Mouse (Mus musculus) adrenal gland, adult 2 months (tissue): Measurements from ENCODE around the gene Nid1. TPM values are rescaled to one million over a fixed set of nuclear protein-coding genes. Genes with fewer than 3 reads are reported as not detected.
A peak's percentile ranks its signal among the peaks of the same experiment; 100 is the strongest.

Experiments
- DNase-seq: peaks from one replicate; pipeline ENCODE4 v3.0.0; 2021
- polyA plus RNA-seq: library from polyadenylated mRNA; depleted of rRNA; stranded (reverse); fragments of >200 nt; gene quantifications from 2 replicates; pipeline ENCODE4 v1.2.3, GENCODE M21; 2012
- total RNA-seq, 2 experiments: library from RNA; stranded (reverse); gene quantifications; 2 replicates each; pipeline ENCODE4 v1.2.3; 2021

The Nid1 gene
- total and polyA plus RNA-seq, 3 experiments = 62.4 to 74.0 (median 64.1) TPM

DNA sequence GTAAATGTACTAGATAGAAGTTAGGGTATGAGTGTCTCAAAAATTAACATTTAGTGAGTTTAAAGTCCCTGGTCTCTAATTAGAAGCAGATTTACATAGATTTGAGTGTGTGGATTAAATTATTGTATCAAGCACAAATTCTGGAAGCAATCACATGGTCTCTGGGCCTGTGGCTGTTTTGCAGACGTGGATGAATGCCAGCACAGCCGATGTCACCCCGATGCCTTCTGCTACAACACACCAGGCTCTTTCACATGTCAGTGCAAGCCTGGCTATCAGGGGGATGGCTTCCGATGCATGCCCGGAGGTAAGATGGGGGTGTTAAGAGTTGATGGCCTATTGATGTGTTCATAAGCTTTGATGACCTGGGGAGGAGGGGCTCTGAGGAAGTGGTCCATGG lies 52.5 kb downstream of the Nid1 start:
- no peak for DNase-seq

DNA sequence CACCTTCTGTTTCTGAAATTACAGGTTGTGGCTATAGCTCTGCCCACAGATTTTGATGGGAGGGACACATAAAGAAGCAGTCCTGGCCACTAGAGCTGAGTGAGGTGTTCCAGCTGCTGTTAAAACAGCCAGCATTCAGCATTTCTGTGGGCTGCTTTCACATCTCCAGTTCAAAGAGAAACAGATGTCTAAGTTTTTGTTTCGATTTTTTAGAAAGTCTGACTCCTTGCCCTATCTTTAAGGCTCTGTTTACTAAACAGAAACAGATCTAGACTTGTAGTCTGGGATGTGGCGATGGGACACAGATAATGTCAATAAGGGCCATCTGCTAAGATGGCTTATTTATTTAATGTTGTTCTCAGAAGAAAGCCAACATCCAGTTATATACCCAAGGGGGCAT lies 54.8 kb downstream of the Nid1 start:
- DNase-seq = no peak

DNA sequence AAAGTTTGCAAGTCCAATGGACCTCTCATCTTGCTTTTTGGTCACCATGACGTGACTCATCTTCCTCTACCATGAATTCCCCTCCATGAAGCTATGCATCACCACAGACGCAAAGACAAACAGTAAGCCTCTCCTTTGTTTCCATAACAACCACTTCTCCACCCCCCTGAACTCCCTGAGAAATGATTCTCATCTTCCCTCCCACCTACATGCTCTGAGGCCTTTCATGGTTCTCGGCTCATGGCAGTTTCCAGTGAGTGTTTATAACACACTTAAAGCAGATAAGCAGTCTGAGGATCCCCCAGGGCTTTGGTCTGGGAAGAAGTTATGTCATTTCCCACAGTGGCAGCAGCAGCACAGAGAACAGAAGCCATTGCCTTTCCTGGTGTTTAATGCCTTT lies 56.2 kb downstream of the Nid1 start:
- no peak for DNase-seq

DNA sequence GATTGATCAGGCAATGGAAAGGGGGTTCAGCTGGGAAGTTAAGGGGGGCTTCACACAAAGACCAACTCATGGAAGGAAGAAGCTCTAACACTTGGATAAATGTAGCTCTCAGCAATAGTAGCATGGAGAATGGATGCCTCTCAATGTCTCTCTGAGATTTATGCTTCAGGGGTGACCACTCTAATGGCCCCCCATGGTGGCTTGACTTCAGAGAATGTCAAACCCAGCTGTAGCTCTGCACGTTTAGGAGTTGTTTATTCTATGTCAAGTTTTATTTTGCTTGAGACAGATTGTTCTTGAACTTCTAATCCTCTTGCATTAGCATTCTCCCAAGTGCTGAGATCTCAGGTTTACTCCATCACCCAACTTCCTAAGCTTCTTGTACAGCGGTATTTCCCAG lies 60.7 kb downstream of the Nid1 start:
- DNase-seq = no peak

DNA sequence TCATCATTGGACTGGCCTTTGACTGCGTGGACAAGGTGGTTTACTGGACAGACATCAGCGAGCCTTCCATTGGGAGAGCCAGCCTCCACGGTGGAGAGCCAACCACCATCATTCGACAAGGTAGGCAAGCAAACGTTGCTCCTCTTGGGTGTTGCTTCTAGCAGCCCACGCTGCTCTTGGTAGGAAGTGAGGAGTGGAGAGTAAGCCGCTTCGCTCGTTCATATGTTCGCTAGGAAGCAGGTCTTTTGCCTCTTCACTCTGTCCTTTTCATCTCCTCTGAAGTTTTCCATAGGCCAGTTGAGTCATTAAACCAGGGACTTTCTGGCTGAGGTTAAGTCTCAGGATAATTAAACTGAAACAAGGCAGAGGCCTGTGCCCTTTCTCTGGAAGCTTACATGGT lies 65.1 kb downstream of the Nid1 start:
- DNase-seq = no peak

DNA sequence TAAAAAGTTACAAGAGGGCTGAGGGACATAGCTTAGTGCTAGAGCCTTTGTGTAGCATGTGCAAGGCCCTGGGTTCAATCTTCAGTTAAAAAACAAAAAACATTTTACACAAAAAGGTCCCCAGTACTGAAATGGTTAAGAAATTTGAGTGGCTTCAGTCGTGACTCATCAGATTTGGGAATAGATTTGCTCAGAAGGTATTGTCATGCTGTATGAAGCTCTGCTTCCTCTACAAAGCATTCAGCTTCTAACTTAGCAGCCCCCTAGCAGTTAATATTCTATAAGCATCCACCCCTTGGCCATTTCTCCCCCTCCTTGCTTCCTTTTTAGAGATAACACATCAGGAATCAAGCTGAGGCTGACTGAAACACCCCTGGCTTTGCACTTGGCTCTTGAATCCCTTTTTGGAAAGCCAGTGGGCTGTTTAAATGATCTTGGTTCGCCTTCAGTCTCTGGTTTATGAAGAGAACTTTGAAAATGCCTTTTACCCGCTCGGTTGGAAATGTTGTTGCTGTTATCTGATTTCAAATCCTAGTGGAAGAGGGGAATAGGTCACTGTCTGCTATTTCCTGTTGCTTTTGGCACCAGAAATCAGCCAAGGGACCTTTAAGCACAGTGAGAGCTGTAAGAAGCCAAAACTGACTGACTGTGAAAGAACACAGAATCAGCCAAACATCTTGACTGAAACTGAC lies 66.5 kb downstream of the Nid1 start:
- peak; percentile 30 for DNase-seq

DNA sequence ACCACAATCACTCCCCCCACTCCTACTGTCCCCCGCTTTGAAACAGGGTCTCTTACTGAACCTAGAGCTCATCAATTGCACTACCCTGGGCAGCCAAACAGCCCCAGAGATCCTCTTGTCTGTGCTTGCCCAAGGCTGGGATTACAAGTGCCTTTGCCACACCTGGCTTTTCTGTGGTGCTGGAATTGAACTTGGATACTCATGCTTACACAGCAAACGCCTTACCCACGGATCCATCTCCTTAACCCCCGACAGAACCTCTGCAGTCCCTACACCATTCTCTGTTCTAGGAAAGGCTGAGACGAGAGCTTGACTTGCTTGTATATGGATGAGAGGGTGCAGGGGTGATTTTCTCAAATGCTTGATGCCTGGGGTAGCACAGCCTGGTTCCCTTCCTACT lies 67.7 kb downstream of the Nid1 start:
- DNase-seq = no peak

DNA sequence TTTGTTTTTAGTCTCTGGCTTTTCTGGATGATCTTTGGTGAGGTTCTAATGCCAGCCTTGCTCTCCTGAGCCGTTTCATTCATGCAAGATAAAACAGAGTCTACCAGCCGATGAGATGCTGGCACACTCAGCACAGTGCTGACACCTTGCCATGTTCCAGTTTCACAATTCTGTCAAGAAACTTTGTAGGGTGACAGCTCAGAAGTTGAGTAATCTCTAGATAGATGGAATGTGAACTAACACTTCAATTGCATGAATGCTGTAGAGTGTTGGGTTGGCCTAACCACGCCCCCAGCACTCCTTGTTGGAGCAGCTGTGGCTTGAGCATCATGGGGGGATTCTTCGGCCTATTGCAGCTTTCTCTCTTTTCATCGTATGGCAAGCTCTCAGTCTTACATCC lies 69.2 kb downstream of the Nid1 start:
- peak; percentile 62 for DNase-seq

DNA sequence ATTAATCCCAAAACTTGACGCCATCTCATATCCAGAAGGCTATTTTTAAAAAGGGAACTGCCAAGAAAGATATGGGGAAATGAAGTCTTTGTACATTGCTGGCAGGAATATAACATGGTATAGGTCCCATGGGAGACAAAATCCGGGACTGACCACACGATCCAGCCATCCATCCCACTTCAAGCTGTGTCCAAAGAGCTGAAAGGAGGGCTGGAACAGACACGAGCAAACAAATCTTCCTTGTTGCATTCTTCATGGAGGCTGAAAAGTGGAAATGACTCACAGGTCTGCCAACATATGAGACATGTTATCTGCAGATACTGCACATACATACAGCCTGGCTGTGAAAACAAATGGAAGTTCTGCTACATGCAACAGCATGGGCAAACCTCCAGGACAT lies 77.5 kb downstream of the Nid1 start:
- DNase-seq = no peak

DNA sequence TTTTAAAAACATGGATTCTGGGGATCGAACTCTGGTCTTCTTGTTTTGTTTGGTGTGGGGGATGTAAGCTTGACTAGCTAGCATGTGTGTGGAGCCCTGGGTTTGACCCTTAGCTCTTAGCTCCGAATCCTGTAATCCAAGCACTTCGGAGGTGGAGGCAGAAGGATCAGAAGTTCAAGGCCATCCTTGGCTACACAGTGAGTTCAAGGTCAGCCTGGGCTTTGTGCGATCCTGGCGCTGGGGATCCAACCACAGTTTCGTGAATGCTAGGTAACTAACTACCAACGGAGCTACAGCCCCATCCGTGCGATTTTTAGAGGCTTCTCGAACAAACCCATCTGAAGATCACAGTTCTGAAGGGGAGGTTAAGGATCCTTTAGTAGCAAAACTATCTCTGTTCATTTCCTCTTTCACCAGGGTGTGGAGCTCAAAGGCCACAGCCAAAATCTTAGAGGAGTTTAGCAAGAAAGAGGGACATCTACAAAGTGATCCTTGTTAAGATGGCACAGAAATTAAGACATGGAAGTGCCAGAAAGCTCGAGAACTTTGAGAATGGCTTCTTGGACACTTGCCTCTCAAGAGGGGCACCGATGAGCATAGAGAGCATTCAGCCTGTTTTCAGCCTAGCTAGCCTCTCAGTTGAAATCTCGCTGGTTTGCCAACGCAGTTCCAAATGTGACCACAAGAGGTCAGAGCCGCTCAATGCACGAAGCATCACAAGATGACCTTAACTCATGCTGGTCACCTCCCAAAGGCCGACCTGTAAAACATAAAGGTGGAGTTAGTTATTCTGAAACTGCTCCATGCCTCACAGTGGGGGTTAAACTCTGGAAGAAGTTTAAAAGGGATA lies 79.2 kb downstream of the Nid1 start:
- DNase-seq = peak; percentile 88

DNA sequence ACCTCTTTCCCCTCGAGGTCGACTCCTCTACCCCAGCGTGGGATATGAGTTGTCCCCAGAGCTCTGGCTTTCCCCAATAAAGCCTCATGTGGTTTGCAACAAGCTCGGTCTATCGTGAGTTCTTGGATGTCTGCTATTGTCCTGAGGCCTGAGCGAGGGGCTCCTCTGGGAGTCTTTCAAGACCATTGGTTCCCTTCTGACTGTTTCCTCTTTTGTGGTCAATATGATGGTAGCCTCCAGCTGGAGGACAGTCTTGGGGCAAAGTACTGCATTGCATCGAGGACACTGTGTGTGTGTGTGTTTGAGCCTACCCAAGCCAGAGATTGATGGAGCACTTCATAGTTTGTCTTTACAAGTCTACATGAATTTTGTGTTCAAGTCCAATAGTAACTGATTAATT lies 80.8 kb downstream of the Nid1 start:
- DNase-seq = no peak

DNA sequence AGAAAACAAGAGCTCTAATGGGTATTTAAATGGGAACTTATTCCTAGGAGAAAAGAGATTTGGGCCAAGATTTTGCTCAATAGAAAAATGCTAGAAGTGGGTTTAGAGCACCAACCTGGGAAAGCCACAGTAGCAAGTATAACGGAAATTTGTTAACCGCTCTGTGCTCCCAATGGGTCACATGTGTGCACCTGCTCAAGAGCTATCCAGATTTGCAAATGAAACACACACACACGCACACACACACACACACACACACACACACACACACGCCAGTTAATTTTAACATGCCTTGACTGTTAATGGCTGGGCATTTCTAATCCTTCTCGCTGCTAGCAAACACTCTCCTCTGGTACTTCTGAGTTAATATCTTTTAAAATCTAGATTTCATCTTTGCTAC lies 83.1 kb downstream of the Nid1 start:
- no peak for DNase-seq

DNA sequence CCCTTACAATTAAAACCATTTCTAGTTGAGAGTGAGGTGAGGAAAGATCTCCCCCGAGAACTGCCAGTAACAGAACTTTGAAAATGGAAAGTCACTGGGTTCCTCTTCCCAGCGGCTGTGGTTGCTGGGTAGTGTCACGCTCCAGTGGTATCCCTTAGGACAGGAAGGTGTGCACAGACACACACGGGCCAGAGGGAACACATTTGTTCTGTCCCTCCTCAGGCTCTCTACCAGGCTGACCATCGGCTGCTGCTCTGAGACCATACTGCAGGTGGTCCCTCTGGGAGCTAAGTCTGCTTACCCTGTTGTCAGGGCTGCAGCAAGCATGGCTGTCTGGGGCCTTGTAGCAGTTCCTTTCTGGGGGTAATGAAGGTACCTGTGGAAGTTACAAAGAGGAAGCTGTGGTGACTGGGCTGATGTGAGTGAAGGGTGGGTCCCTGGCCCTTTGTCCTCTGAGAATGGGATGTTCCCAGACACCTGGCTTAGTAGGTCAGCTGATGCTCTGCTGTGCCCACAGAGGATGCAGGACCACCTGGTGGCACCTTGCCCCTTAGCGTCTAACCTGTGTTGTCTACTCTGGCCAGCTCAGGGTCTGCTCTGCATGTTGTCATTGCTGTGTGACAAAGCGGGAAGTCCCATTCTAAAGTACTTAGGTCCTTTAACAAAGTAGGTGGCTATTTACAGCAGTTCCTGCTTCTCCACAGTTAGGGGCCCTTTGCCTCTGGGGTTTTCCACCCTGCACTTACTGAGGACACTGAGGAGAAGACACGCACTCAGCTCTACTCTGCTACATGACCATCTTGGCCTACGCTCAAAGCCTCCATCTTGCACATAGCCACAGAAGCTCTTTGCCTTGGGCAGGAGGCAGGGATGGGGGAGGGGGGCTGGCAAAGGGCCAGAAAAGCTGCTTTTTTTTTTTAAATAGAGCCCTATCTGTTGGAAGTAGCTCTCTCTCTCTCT lies 86.6 kb downstream of the Nid1 start:
- DNase-seq = no peak

DNA sequence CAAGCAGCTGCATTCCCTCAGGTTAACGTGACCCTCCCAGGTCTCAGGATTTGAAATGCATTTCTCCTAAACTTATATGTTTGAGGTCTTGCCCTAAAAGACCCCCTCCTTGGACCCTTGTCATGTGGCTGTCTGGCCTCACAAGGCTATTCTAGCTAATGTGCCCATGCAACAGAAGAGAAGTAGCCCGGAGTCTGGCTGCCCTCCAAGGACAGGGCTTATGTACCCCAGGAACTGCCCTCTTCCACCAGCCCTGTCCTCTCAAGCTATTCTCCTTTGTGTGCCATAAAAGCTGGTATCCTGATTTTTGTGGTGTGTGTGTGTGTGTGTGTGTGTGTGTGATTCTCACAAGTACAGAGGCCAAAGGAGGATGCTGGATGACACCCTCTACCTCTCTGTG lies 87.9 kb downstream of the Nid1 start:
- DNase-seq = no peak

DNA sequence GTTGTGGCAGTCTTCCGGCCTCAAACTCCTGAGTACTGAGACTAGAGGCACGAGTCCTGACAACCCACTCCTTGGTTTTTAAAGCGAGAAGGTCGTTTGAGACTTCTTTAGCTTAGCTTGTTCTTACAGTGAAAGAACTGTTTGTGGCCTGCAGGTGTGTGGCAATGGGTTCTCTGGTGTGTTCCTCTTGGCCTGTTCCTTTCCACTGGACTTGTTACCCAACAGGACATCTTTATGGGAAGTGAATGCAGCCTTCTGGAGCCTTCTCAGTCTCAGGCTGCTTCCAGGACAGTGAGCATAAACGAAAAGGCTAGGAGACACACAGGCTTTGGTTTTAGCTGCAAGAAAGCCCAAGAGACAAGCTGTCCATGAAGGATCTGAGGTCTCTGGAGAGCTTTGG lies 88.5 kb downstream of the Nid1 start:
- DNase-seq = no peak

DNA sequence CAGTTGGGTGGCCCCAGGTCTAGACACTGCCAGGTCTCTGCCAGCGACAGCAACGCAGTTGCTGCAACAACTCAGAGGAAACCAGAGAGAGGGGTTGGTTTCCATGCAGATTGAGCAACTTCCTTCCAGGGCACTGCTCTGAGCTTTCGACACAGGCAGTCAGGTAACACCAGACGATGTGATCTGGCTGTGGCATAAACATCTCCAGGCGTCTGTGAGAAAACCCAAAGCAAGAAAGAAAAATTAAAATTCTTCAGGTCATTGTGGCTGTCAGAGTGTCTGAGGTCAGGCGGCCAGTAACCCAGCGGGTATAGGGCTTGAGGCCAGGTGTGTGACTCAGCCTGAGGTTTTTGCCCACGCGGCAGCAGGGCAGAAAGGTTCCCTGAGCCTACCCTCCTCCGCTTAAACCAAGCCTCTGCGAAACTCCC lies 91.8 kb downstream of the Nid1 start:
- peak; percentile 54 for DNase-seq

DNA sequence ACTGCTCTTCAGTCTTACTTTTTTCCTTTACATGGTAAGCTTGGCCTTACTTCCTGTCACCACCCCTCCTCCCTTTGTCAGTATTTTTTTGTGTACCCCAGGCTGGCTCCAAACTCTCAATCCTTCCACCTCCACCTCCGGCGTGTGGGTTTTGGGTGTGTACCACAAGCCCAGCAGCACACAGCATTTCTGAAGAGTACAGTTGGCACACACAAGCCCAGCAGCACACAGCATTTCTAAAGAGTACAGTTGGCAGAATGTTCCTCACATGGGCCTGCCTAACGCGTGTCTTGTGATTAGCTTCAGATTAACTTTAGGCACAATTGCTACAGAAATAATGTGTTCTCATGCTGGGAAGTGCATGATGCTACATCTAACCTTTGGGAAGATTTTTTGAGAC lies 93.6 kb downstream of the Nid1 start:
- DNase-seq = no peak

DNA sequence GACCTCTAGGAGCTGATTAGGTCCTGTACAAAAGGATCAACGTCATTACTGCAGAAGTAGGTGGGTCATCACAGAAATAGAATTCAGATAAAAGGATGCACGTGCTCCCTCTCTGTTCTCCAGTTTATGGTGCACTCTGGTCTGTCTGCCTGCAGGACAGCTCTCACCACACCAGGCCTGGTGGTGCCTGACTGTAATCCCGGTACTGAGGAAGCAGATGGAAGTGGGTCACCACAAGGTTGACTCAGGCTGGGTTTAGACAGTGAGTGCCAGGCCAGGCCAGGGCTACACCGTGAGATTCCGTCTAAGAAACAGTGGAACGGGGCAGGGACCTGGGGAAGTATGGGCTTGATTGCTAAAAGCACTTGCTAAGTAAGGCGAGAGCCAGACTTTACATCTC lies 94.6 kb downstream of the Nid1 start:
- no peak for DNase-seq

DNA sequence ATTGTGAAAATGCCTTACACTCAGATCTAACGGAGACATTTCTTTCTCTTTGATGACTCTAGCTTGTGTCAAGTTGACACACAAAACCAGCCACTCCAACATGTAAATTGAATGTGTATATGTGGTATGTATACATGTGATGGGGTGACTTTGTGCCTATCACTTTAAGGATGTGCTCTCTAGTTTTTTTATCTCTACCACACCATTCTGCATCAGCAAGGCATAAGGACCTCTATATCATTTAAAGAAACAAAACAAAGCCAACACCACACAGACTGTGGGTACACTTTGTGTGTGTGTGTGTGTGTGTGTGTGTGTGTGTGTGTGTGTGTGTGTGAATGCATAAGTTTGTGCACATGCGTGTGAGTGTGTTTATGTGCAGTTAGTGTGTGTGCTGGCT lies 99.2 kb downstream of the Nid1 start:
- DNase-seq = no peak

DNA sequence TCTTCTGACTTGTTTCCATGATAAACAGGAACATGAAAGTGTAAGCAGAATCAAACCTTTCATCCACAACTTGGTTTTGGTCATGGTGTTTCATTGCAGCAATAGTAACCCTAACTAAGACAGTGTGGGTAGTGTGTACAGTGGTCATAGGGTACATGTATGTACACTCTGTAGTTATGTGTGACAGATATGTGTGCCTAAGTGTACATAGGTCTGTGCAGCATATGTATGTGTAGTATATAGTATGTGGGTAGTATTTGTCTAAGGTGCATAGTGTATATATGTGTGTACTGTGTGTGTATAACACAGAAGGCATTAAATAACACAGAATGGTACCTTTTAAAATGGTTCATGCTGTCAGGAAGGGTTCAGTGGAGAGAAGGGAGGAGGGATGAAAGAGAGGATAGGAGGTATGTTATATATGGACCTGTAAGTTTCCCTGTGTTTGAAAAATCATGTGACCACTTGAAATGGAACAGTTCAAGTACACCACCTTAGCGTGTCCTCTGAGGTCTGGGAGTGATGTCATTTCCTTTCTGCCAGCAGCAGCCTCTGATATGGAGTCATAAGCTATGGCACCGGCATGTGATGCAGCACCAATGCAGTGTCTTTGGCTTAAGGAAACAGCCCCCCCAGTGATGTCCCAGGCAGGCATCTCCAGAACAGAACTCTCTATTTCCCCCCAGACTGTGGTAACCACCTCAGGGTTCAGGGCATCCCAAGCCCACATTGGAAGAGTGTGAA lies 100.1 kb downstream of the Nid1 start:
- DNase-seq = no peak

DNA sequence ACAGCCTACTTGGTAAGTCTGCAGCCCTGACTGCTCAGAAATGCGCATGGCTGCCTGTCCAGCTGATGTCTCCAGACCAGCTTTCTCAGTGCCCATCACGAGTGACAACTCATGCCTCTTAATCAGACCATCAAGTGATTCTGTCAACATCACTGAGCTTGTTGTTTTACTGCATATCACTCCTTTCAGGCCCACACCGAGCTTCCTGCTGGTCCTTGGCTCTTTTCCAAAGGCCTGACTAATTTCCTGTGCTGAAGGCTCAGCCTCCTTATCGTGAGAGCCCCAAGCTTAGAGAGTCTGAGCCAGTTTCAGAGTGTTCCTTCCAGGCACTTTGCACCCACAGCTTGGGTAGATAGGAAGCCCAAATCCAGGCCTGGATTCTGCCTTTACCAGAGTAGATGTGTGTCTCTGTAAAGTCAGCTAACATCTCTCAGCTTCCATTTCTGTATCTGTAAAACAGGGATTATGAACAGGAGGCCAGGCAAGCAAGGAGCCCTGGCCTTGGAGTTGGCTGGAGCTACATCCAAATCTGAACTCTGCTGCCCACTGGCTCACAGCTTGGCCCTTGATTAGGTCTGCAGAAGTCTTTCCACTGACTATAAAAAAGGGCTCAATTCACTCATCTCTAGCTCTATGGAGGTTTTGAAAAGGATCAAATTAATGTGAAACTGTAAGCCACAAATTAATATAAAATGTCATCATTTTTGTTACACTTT lies 101.4 kb downstream of the Nid1 start:
- peak; percentile 73 for DNase-seq
